Mouse (Mus musculus): ENCODE results near the gene Arfip1. TPM values are rescaled to one million over a fixed set of nuclear protein-coding genes. Genes with fewer than 3 reads are reported as not detected.

Arfip1 gene
- 57.4 and 58.2 TPM in 2 replicates for polyA plus RNA-seq (2014; fragmentation: Nextera tagmentation; extraction: Ambion mirVana)

- Histone ChIP-seq H3K27ac (replicated peaks in 1 of 2; ENCODE audit: control insufficient read depth in 1 of 2, insufficient read depth in 1 of 2, low read depth in 2 of 2, low read length in 2 of 2) (peak within 1 kb of the TSS; percentile 71 to 91), H3K9me3 (ENCODE audit: control insufficient read depth, low read length) (no peaks in the 10 kb centered on the region), H3K9ac (ENCODE audit: low read length) (peak within 1 kb of the TSS; percentile 81), H3K4me2 (ENCODE audit: low read length) (peak within 1 kb of the TSS; percentile 88), H3K4me1 (ENCODE audit: control insufficient read depth in 2 of 2, insufficient read depth in 2 of 2, low read length in 2 of 2) (peaks cover 15 to 71% of the 10 kb centered on the region in 2 experiments), H3K36me3 (ENCODE audit: control insufficient read depth, insufficient read depth, low read length) (no peaks in the 10 kb centered on the region), H3K4me3 (ENCODE audit: control insufficient read depth in 1 of 2, insufficient read depth in 1 of 2, low read depth in 1 of 2, low read length in 2 of 2) (peak within 1 kb of the TSS; percentile 77 to 86), H3K27me3 (ENCODE audit: control insufficient read depth, insufficient read depth, low read length) (no peaks in the 10 kb centered on the region)
- under 1% methylated on average over 70 of the region's 70 CpGs for WGBS
- ATAC-seq (ENCODE audit: insufficient number of reproducible peaks, insufficient read depth, low FRiP score, low read depth), result peak; percentile 96
These were observed at the start of gene Arfip1 for GRCm38 (mm10) chr3:84582023-84582912. Gene Arfip1, minus strand, starts transcription at chr3:84582625.

GRCm38 (mm10) chr3:84631586-84631985, 49.2 kb upstream of the Arfip1 start:
- no peak for ATAC-seq (ENCODE audit: insufficient number of reproducible peaks, insufficient read depth, low FRiP score, low read depth)
- no peaks in the 10 kb centered on the region for H3K36me3 ChIP-seq (ENCODE audit: control insufficient read depth, insufficient read depth, low read length)
- H3K27me3 ChIP-seq (ENCODE audit: control insufficient read depth, insufficient read depth, low read length), result no peaks in the 10 kb centered on the region
- no peak overlapping the region for H3K4me2 ChIP-seq (ENCODE audit: low read length)
- peaks cover 6 to 8% of the 10 kb centered on the region in 2 experiments for H3K4me1 ChIP-seq (ENCODE audit: control insufficient read depth in 2 of 2, insufficient read depth in 2 of 2, low read length in 2 of 2)
- no peak overlapping the region for H3K9ac ChIP-seq (ENCODE audit: low read length)
- H3K4me3 ChIP-seq (ENCODE audit: control insufficient read depth in 1 of 2, insufficient read depth in 1 of 2, low read depth in 1 of 2, low read length in 2 of 2), result no peak overlapping the region
- WGBS, result over 99% methylated on average over 9 of the region's 9 CpGs
- no peak overlapping the region for H3K27ac ChIP-seq (replicated peaks in 1 of 2; ENCODE audit: control insufficient read depth in 1 of 2, insufficient read depth in 1 of 2, low read depth in 2 of 2, low read length in 2 of 2)
- H3K9me3 ChIP-seq (ENCODE audit: control insufficient read depth, low read length), result no peaks in the 10 kb centered on the region

- 56% methylated on average over 3 of the region's 3 CpGs for WGBS
- Histone ChIP-seq H3K9me3 (ENCODE audit: control insufficient read depth, low read length) (peaks cover 5% of the 10 kb centered on the region; the same call in 1 of the 2 replicates), H3K27me3 (ENCODE audit: control insufficient read depth, insufficient read depth, low read length) (no peaks in the 10 kb centered on the region), H3K36me3 (ENCODE audit: control insufficient read depth, insufficient read depth, low read length) (no peaks in the 10 kb centered on the region), H3K4me3 (ENCODE audit: control insufficient read depth in 1 of 2, insufficient read depth in 1 of 2, low read depth in 1 of 2, low read length in 2 of 2) (no peak overlapping the region), H3K9ac (ENCODE audit: low read length) (no peak overlapping the region), H3K4me2 (ENCODE audit: low read length) (no peak overlapping the region), H3K27ac (replicated peaks in 1 of 2; ENCODE audit: control insufficient read depth in 1 of 2, insufficient read depth in 1 of 2, low read depth in 2 of 2, low read length in 2 of 2) (no peak overlapping the region), H3K4me1 (ENCODE audit: control insufficient read depth in 2 of 2, insufficient read depth in 2 of 2, low read length in 2 of 2) (peaks cover 19 to 25% of the 10 kb centered on the region in 2 experiments)
- ATAC-seq (ENCODE audit: insufficient number of reproducible peaks, insufficient read depth, low FRiP score, low read depth), result no peak
These were observed 39.6 kb upstream of the Arfip1 start for GRCm38 (mm10) chr3:84622026-84622425.

GRCm38 (mm10) chr3:84619725-84620124, 37.3 kb upstream of the Arfip1 start:
- H3K36me3 ChIP-seq (ENCODE audit: control insufficient read depth, insufficient read depth, low read length), result no peaks in the 10 kb centered on the region
- no peaks in the 10 kb centered on the region for H3K27me3 ChIP-seq (ENCODE audit: control insufficient read depth, insufficient read depth, low read length)
- H3K9me3 ChIP-seq (ENCODE audit: control insufficient read depth, low read length), result peaks cover 8% of the 10 kb centered on the region; the same call in 1 of the 2 replicates
- no peak overlapping the region for H3K4me3 ChIP-seq (ENCODE audit: control insufficient read depth in 1 of 2, insufficient read depth in 1 of 2, low read depth in 1 of 2, low read length in 2 of 2)
- WGBS, result 92% methylated on average over 6 of the region's 6 CpGs
- no peak for ATAC-seq (ENCODE audit: insufficient number of reproducible peaks, insufficient read depth, low FRiP score, low read depth)
- H3K4me2 ChIP-seq (ENCODE audit: low read length), result no peak overlapping the region
- H3K27ac ChIP-seq (replicated peaks in 1 of 2; ENCODE audit: control insufficient read depth in 1 of 2, insufficient read depth in 1 of 2, low read depth in 2 of 2, low read length in 2 of 2), result no peak overlapping the region
- no peak overlapping the region for H3K9ac ChIP-seq (ENCODE audit: low read length)
- H3K4me1 ChIP-seq (ENCODE audit: control insufficient read depth in 2 of 2, insufficient read depth in 2 of 2, low read length in 2 of 2), result peaks cover 6 to 10% of the 10 kb centered on the region in 2 experiments

- ATAC-seq (ENCODE audit: insufficient number of reproducible peaks, insufficient read depth, low FRiP score, low read depth), result no peak
- Histone ChIP-seq H3K27ac (replicated peaks in 1 of 2; ENCODE audit: control insufficient read depth in 1 of 2, insufficient read depth in 1 of 2, low read depth in 2 of 2, low read length in 2 of 2) (no peak overlapping the region), H3K4me3 (ENCODE audit: control insufficient read depth in 1 of 2, insufficient read depth in 1 of 2, low read depth in 1 of 2, low read length in 2 of 2) (no peak overlapping the region), H3K36me3 (ENCODE audit: control insufficient read depth, insufficient read depth, low read length) (no peaks in the 10 kb centered on the region), H3K27me3 (ENCODE audit: control insufficient read depth, insufficient read depth, low read length) (no peaks in the 10 kb centered on the region), H3K4me1 (ENCODE audit: control insufficient read depth in 2 of 2, insufficient read depth in 2 of 2, low read length in 2 of 2) (peaks cover 0 to 4% of the 10 kb centered on the region in 2 experiments; a peak in 3 of 4 replicates), H3K4me2 (ENCODE audit: low read length) (no peak overlapping the region), H3K9ac (ENCODE audit: low read length) (no peak overlapping the region), H3K9me3 (ENCODE audit: control insufficient read depth, low read length) (peaks cover 8% of the 10 kb centered on the region; the same call in 1 of the 2 replicates)
- WGBS, result 91% methylated on average over 7 of the region's 7 CpGs
These were observed 36.6 kb upstream of the Arfip1 start for GRCm38 (mm10) chr3:84619056-84619455.

GRCm38 (mm10) chr3:84618627-84619026, 36.2 kb upstream of the Arfip1 start:
- Histone ChIP-seq H3K9ac (ENCODE audit: low read length) (no peak overlapping the region), H3K27me3 (ENCODE audit: control insufficient read depth, insufficient read depth, low read length) (no peaks in the 10 kb centered on the region), H3K36me3 (ENCODE audit: control insufficient read depth, insufficient read depth, low read length) (no peaks in the 10 kb centered on the region), H3K9me3 (ENCODE audit: control insufficient read depth, low read length) (peaks cover 8% of the 10 kb centered on the region; the same call in 1 of the 2 replicates), H3K4me1 (ENCODE audit: control insufficient read depth in 2 of 2, insufficient read depth in 2 of 2, low read length in 2 of 2) (no peaks in the 10 kb centered on the region), H3K4me3 (ENCODE audit: control insufficient read depth in 1 of 2, insufficient read depth in 1 of 2, low read depth in 1 of 2, low read length in 2 of 2) (no peak overlapping the region), H3K4me2 (ENCODE audit: low read length) (no peak overlapping the region), H3K27ac (replicated peaks in 1 of 2; ENCODE audit: control insufficient read depth in 1 of 2, insufficient read depth in 1 of 2, low read depth in 2 of 2, low read length in 2 of 2) (no peak overlapping the region)
- ATAC-seq (ENCODE audit: insufficient number of reproducible peaks, insufficient read depth, low FRiP score, low read depth), result no peak
- 95% methylated on average over 2 of the region's 2 CpGs for WGBS

- no peak for ATAC-seq (ENCODE audit: insufficient number of reproducible peaks, insufficient read depth, low FRiP score, low read depth)
- 39% methylated on average over 7 of the region's 7 CpGs for WGBS
- Histone ChIP-seq H3K27ac (replicated peaks in 1 of 2; ENCODE audit: control insufficient read depth in 1 of 2, insufficient read depth in 1 of 2, low read depth in 2 of 2, low read length in 2 of 2) (no peak overlapping the region), H3K4me2 (ENCODE audit: low read length) (no peak overlapping the region), H3K9me3 (ENCODE audit: control insufficient read depth, low read length) (peaks cover 10% of the 10 kb centered on the region; the same call in 1 of the 2 replicates), H3K27me3 (ENCODE audit: control insufficient read depth, insufficient read depth, low read length) (no peaks in the 10 kb centered on the region), H3K9ac (ENCODE audit: low read length) (no peak overlapping the region), H3K36me3 (ENCODE audit: control insufficient read depth, insufficient read depth, low read length) (no peaks in the 10 kb centered on the region), H3K4me1 (ENCODE audit: control insufficient read depth in 2 of 2, insufficient read depth in 2 of 2, low read length in 2 of 2) (no peaks in the 10 kb centered on the region), H3K4me3 (ENCODE audit: control insufficient read depth in 1 of 2, insufficient read depth in 1 of 2, low read depth in 1 of 2, low read length in 2 of 2) (no peak overlapping the region)
These were observed 33.4 kb upstream of the Arfip1 start for GRCm38 (mm10) chr3:84615856-84616225.
